Mouse (Mus musculus): ENCODE results near the gene Grpr.
A peak's percentile ranks its signal among the peaks of the same experiment; 100 is the strongest.

Gene Grpr

GRCm38 (mm10) chrX:163549666-163550065 lies at the start of gene Grpr:
Gene Grpr (minus strand): TSS chrX:163549677.
- peak; percentile 38 for DNase-seq (ENCODE audit: extremely low spot score, low spot score)

DNA sequence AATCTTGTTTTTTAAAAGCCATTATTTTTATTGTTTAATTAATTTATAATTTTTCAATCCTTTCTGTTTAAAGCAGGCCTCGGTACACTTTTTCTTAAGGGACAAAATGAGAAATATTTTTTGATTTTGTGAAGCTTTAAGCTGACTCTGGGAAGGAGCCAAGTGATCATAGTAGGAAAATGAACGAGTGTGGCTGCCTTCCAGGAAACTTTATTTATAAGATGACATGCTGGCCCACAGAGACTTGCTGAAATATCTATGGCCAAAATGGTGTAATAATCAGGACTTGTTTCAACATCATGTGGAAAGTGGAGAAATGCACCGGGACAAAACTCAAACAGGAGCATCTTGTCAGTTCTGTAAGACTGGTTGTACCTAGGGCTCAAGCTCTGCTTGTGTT lies 11.0 kb upstream of the Grpr start:
- no peak for DNase-seq (ENCODE audit: extremely low spot score, low spot score)

DNA sequence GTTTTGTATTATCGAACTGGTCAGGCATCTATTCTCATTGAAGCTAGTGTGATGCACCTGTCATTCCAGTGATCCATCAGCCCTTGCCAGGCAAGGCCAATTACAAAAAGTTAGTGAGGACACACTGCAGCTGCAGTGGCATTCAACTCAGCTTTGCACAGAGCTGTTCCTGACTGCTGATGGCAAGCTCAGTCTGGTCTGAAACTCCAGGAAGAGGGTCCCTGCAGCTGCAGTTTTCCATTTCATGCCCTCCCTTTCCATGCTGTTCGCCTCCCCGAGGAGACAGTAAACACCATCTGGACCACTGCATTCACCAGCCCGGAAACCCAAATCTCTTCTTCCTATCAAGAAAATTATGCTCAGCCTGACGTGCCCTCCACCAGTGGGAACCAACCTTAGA lies 2.4 kb downstream of the Grpr start:
- DNase-seq (ENCODE audit: extremely low spot score, low spot score) = no peak

- DNase-seq (ENCODE audit: extremely low spot score, low spot score) = no peak
Measured at GRCm38 (mm10) chrX:163532836-163533235, 16.6 kb downstream of the Grpr start.

GRCm38 (mm10) chrX:163518963-163519541 lies 30.4 kb downstream of the Grpr start:
- no peak for DNase-seq (ENCODE audit: extremely low spot score, low spot score)

DNA sequence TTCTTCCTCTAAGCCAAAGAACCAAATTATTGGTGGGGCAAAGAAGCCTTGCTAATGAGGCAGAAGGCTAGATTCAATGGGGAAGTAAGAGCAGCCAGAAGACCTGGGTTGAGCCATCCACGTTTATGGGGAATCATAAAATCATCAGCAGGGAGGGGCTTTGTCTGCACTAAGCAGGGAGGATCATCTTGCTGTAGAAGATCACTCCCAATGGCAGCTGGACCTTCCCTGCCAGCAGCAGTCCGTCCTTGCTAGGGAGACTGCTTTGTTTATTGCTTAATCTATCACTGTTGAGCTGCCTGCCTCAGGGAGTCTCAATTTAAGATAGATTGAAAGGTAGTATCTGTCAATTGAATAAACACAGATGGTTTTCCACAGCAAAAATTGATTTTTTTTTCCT lies 37.7 kb downstream of the Grpr start:
- no peak for DNase-seq (ENCODE audit: extremely low spot score, low spot score)

DNA sequence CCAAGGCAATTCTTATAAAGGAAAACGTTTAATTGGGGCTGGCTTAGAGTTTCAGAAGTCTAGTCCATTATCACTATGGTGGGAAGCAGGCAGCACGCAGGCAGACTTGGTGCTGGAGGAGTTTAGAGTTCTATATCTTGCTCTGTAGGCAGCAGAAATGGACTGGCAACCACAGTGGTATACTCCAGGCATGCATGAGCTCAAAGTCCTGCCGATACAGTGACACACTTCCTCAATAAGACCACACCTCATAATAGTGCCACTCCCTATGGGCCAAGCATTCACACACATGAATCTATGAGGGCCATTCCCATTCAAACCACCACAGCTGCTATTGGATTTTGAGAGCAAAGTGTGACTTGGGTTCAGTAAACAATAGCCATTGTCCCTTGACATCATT lies 47.4 kb downstream of the Grpr start:
- DNase-seq (ENCODE audit: extremely low spot score, low spot score) = no peak

Data from neural tube, embryonic 10.5 days (tissue).